Mouse (Mus musculus) heart, adult 18-20 months (tissue): ENCODE measurements around the gene Rgs9. TPM values are rescaled to one million over a fixed set of nuclear protein-coding genes. Genes with fewer than 3 reads are reported as not detected.

Source experiments
- DNase-seq, 2 experiments: peaks; one replicate each; pipeline ENCODE4 v3.0.0; 2021 to 2022; ENCODE audit warnings: mixed read lengths in 1 of 2
- total RNA-seq, 2 experiments: library from RNA; stranded (reverse); gene quantifications; 2 replicates each; pipeline ENCODE4 v1.2.3; 2021

Rgs9 gene
- total RNA-seq, 2 experiments from 2014 or later = 0.27 to 0.41 TPM

- DNase-seq = no peak
Observed at GRCm38 (mm10) chr11:109175376-109175969, 122.5 kb downstream of the Rgs9 start.

Other genes starting within 250 kb of the Rgs9 start
- gene E030025P04Rik, start 153.8 kb downstream of the Rgs9 start, total RNA-seq = not detected
- gene Gna13, start 64.7 kb upstream of the Rgs9 start, total RNA-seq = 10 to 100 TPM; 29.0 to 34.3 TPM
- gene 9930022D16Rik, start 115.8 kb upstream of the Rgs9 start, total RNA-seq = not detected
- gene Amz2, start 127.8 kb upstream of the Rgs9 start, total RNA-seq = 10 to 100 TPM; 51.9 to 53.8 TPM
- 1 to 10 TPM; 1.4 to 2.1 TPM for gene Arsg, start 175.2 kb upstream of the Rgs9 start, total RNA-seq
- 1 to 10 TPM; 7.3 to 9.2 TPM for gene Slc16a6, start 175.5 kb upstream of the Rgs9 start, total RNA-seq